Mouse (Mus musculus): ENCODE data around the gene Hip1r.
"Not testable (repeated sequence)": the region's sequence is repeated elsewhere in the genome, so short reads cannot be mapped to it uniquely, and the experiment has no call there.

The Hip1r gene

DNA sequence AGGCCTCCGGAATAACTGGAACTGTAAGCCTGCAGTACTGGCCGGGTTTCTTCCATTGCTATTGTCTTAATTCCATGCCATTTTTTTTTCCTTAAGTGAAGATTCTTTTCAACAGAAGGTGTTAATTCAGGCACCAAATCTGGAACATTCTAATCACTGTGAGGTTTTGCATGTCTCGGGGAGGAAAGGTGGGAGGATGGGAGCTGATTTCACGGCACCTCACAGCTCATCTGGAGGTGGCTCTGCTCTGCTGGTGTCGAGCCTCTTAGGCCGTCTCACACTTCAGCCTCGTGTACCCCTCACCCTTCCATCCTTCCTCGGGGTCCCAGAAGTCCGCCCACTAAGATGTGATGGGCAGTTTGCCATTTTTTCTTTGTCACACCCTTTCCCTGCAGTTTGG is 67.7 kb downstream of the Hip1r start:
- no peak for DNase-seq

DNA sequence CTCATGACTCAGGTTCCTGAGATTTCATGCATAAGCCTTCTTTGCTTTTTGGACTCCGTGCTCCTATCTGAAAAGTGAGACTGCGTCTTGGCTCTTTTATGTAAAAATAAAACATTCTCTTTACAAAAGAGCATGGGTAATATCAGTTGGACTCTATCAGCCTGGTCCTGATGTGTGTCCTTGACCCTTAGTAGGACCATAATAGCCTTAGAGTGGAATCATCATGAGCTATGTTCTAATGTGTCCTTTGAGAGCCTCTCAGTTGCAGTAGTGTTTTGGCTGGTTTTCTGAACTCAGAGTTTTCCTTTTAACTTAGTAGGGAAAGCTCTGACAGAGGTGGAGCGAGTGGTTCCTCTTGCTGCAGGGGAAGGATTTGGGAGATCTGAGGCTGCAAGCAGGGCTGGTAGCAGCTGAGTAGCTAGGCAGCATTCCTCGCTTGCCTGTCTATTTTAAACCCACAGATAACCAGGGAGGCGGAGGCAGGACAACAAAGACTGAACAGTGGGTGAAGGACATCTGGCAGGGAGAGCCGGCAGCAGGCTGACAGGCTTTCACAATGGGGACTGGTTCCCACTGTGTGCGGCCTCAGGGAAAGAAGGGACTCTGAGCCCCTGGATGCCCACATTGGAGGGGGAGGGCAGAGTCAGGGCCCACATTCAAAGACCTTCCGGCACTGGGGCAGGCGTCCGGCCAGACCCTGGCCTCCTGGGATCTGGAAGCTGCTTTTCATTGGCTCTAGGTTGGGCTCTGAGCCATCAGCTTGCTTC is 70.0 kb downstream of the Hip1r start:
- no peak for DNase-seq

GRCm38 (mm10) chr5:124043999-124044398 is 70.6 kb downstream of the Hip1r start:
- no peak for DNase-seq

- DNase-seq = no peak
These were observed 72.1 kb downstream of the Hip1r start for GRCm38 (mm10) chr5:124045453-124046010.

- DNase-seq = no peak
These were observed 73.4 kb downstream of the Hip1r start for GRCm38 (mm10) chr5:124046741-124047401.

DNA sequence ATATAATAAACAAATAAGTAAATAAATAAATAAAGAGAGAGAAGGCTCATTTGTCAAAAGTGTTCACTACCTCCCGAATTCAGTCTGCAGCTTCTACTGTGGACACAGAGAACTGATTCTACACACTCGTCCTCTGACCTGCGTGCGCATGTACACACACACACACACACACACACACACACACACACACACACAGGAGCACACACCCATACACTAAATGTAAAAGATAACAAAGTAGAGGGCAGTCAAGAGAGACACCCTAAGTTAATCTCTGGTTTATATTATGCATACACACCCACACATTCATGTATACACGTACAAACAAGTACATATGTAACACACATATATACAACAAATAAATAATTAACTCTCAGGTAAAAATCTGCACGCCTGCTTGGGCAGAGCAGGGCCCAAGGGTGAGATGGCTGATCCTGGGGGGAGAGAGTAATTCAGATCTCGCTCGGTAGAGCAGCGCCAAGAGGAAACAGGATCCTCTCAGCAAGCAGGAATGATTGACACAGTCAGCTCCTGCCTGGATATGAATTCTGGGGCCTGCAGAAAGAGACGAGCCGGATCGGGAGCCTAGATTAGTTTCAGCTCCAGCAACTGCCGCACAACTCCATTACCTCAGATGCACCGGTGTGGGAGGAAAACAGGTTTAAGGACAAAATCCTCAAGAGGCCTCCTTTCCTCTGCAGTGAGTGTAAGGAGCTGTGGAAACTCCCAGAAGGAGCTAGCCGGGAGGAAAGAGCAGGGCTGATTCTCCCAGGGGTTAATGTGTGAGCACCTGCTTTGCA is 76.0 kb downstream of the Hip1r start:
- no peak for DNase-seq

DNA sequence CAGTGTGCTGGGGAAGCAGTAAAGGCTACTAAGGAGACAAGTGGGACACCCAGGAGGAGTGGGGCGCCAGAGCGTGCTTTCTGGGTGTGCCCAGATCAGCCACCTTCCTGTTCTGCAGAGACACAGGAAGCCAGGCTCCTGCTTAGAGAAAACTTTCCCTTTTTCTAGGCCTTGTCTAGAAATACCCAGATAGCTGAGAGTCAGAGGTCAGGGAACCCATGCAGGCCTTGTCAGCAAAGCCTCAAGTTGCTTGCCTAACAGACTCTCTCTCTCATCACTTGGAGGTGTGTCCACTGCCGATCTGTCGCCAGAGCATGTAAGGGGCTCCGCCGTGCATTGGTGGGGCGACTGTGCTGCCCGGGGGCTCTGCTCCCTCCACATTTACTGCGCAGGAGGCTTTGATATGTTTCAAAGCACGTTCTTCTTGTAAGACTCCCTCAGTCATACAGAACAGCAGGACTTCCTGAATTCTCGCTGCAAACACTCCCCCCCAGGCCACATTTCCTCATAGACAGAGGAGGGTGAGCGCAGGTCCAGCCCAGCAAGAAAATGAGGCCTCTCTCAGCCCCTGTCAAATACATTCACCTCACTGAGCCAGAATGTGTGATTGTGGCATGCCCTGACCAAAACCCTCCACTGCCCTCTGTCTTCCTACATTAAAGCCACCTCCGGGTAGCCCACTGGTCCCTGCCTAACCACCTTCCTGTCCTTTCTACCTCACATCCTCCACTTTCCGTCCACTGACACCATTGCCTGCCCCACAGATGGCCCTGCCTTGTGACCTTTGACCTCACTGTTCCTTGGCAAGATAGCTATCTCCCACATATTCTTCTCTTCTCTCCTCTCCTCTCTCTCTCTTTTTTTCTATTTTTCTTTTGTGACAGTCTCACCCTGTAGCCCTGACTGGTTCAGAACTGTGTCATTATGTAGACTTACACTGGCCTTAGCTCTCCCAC is 76.9 kb downstream of the Hip1r start:
- peak; percentile 42 for DNase-seq

- DNase-seq = no peak
These were observed 78.6 kb downstream of the Hip1r start for GRCm38 (mm10) chr5:124051899-124052491.

DNA sequence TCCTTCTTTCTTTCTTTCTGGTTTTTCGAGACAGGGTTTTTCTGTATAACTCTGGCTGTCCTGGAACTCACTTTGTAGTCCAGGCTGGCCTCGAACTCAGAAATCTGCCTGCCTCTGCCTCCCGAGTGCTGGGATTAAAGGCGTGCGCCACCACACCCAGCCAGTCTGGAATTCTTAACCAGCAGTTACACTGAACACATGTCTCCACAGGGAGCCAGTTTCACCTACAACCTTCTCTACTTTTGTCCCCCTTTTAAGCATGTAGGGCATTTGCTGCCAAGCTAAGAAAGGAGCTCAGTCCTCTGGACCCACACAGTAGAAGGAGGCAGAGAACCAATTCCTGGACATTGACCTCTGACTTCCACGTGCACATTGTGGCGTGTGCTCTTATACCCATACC is 79.2 kb downstream of the Hip1r start:
- not testable (repeated sequence) for DNase-seq

Data from lung, postnatal 14 days (tissue).